Mouse (Mus musculus) cerebellum, adult 11-12 months (tissue): Measurements from ENCODE around the gene Ttc21a.
A peak's percentile ranks its signal among the peaks of the same experiment; 100 is the strongest.

Experiments
- DNase-seq: peaks from one replicate; pipeline ENCODE4 v3.0.0; 2022

The Ttc21a gene

DNA sequence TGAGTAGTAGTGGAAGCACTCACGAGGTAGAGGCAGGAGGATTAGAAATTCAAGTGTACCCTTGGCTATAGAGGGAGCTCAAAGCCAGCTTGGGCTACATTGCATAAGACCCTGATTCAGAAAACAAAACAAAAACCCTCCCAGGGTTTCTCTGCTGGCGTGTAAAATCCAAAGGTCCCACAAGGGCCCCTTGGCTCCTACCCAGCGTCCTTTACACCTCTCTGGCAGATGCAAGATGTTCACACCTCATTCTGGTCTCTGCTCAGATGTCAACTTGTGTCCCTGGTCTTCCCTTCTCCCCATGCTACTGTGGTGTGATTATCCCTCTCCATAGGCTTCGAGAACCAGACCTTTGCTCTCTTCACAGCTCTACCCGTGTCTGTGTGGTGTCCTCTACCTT is 63.4 kb downstream of the Ttc21a start:
- no peak for DNase-seq

DNA sequence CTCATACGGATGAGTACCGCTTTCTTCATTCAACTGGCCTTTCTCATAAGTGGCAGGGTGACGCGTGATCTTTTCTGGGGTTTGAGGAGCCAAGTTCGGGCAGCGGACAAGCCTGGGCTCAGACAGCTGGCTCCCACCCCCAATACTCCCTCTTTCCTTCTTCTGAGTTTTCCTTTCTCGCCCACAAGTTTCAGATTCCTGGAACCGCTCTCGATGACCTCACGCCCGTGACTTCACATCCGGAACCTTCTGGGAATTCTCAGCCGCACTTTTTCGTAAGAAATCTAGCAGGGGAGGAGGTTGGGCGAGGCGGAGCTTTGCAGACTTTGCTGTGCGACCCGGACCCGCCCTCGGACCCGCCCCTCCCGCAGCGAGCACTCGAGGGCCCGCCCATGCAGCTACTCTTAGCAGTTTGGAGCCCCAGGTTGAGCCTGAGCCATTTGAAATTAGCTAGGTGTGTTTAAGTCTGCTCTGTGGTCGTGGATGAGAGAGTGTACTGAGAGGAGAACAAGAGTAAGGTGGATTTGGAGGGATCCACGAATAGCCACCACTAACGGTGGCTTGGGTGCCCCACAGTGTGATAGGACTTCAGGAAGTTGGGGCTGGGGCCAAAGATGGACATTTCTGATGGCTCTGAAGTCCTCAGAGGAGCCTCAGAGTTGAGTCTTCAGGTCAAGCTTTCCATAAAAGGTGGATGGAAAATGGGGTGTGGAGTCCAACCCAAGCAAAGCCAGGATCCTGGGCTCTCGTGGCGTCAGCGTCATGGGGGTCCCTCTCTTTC is 64.7 kb downstream of the Ttc21a start:
- DNase-seq, result peak; percentile 17

DNA sequence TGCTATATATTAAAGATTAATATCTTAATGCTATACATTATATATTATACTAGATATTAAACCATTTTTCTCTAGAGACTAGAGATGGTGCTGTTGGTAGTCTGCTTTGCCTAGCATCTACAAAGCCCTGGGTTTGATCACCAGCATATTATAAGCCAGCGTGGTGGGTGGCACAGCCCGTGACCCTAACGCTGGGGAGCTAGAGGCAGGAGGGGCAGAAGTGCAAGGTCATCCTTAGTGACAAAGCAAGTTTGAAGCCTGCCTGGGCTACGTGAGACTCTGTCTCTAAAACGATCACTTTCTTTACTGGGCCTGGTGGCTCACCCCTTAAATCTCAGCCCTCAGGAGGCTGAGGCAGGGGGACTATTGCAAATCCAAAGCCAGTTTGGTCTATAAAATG is 65.5 kb downstream of the Ttc21a start:
- DNase-seq, result no peak

DNA sequence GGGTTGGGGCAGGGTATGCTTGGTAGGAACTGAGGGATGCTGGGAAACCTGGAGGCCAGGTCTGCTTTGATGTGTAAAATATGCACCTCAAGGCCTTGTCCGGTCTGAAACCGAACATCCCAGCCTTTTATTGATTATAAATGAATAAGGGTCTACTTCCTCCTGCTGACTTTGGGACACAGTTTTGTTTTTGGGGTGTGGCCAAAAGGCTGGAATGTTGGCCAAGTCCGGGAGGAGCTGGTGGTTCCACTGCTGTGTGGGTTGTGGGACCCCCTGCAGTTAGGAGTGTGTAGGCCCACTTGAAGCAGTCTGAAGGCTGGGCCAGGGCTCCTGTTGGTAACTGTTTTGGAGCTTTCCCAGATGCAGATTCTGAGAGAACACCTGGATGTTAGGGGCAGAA is 68.5 kb downstream of the Ttc21a start:
- no peak for DNase-seq

DNA sequence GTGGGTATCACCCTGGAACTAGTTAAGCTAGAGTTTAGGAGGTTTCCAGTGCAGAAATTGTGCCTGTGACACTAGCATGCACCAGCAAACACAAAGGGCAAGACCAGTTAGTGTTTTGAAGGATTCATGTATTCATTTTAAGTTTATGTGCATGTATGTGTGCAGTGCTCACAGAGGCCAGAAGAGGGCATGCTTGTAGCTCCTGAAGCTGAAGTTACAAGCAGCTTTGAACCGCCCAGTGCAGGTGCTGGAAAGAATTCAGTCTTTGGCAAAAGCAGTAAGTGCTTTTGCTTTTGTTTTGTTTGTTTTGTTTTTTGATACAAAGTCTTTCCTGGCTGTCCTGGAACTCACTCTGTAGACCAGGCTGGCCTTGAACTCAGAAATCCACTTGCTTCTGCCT is 70.4 kb downstream of the Ttc21a start:
- no peak for DNase-seq

DNA sequence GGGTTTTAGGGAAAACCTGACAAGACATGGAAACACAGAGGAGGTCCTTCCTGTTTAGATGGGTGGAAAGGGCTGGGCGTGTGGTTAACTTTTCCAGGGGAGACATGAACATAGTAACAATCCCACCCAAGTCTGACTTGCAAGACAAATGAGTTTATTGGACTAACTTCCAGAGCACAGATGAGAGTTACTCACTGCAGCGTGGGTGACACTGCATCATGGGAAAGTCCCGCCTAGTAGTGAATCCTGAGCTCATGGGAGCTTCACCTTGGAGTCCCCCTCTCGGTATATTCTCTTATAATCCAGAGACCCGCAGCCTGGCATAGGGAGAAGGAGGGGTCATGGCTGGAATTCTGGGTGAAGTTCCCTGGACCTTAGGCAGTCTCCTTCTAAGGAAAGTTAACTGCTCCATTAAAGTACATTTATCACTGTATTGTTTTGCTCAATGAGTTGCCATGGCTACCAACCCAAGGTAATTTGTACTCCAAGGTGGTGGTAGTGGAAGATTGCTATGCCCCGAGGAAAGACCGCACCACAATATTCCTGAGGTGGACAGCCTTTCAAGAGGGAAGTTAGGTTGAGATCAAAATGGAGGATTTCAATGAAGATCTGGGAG is 71.9 kb downstream of the Ttc21a start:
- DNase-seq, result no peak

DNA sequence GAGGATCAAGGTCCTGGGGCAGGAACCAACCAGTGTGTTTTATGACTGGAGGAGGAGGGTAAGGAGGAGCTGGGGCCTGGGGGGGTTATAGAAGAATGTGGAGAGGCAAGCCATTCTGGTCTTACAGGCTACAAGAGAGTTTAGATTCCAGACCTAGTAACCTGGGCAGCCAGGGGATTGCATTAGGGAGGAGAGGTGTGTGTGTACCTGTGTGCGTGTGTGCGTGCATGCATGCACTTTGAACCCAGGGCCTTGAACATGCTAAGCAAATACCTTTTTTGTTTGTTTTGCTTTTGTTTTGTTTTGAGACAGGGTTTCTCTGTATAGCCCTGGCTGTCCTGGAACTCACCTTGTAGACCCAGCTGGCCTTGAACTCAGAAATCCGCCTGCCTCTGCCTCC is 72.5 kb downstream of the Ttc21a start:
- no peak for DNase-seq

DNA sequence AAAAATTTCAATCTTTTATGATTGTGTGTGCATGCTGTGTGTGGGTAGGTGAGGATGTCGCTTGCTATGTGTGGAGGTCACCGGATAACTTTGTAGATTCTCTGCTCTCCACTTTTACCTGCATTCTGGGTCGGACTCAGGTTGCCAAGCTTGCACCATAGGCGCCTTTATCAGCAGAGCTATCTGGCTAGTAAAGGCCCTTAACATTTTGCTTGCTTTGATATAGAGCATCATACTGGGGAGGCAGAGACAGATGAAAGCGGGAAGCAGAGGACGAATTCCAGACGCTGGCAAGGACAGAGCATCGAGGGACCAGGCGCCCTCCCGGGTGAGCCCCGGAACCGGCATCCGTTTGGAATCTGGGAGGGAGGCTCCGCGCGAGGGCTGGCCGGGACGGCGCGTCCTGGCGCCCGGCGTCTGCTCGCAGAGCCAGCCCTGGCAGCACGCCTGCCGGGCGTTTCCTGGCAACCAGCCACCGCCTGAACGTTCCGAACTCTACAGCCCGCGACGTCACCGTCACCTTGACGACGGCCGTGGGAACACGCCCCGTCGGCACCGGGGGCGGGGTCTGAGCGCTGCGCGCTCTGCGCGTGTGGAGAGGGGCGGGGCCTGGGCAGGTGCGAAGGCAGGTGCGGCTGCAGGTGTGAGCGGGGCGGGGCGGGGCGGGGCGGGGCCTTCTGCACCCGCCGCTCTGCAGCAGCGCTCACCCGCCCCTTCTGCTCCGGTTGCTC is 73.5 kb downstream of the Ttc21a start:
- peak; percentile 97 for DNase-seq

DNA sequence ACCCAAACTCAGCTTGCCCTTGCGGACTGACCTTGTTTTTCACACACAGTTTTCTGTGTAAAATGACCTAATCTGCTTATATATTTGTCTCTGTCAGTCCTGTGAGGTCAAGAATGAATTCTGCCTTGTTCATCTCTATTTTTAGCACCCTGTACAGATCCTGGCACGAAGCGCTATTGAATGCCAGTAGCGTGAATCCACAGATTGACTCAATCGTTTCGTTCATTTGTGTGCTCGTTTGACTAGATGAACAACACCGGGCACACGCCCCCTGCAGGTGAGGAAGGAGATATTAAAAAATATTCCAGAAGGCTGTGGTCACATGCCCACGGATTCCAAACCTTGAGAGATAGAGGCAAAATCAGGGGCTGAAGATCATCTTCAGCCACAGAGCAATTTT is 74.1 kb downstream of the Ttc21a start:
- peak; percentile 87 for DNase-seq

DNA sequence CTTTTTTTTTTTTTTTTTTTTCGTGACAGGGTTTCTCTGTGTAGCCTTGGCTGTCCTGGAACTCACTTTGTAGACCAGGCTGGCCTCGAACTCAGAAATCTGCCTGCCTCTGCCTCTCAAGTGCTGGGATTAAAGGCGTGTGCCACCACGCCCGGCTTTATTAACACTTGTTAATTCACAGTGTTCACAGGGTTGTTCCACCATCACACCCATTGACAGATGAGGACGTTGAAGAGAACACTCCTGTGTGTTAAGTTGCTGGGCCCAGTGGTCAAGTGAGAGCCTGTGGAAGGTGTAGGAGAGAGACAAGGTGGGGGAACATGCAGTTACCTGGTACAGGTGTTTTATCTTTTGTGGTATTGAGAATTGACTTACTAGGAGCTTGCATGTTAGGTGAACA is 74.8 kb downstream of the Ttc21a start:
- peak; percentile 43 for DNase-seq

DNA sequence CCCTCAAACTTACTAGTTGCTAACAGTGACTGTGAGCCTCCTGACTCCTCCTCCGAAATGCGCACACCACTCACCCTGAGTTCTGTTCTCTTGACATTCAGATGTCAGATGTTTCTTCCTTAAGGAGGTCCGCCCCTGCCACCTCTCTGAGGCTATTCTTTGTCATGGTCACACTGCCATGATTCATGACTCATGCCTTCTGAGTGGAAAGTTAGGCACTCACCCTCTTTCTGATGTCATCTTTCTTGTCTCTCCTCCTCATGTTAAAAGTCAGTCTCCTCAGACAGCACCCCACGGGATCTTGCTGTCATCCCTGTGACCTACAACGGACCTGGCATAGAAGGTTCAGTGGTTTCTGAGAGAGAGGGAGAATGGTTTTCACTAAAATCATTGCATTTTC is 75.4 kb downstream of the Ttc21a start:
- DNase-seq, result peak; percentile 37

DNA sequence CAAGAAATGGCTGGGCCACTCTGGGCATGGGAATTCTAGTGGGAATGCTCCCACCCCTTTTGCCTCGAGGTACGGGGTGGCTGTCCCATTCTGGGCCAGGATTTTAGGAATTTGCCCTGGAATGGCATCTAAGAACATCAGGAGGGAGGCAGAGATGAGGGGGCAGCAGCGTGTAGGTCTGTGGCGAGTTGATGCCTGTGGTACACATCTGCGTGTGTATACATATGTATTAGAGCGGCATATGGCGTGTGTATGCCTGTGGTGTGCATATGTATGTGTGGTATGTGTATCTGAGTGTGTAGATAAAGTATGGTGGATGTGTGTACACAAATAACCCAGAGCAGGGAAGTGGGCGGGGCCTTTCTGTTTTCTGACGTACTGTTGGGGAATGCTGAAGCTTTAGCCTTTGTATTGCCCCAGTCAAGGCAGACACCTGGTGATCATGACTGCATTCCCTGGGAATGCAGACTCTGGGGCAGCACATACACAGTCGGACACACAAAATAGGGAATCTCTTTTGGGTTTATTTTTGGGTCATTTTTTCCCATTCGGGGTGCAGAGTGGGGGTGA is 75.9 kb downstream of the Ttc21a start:
- DNase-seq, result peak; percentile 26

DNA sequence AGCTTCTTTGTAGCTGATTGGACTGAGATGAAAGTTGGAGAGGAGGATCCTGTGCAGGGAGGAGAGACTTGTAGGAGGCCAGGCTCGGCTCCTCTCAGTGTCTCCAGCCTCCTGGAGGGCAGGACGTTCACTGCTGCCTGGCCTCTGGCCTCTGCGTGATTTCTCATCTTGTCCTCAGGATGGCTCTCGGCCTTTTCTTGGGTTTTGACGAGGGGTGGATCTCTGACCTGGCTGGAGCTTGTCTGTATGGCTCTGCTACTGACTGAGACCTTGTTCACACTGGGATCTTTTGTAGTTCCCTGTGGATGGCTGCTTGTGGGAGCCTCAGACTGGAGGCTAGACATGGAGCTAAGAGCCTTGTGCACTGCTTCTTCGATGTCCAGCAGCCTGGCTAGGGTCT is 77.4 kb downstream of the Ttc21a start:
- DNase-seq, result no peak

DNA sequence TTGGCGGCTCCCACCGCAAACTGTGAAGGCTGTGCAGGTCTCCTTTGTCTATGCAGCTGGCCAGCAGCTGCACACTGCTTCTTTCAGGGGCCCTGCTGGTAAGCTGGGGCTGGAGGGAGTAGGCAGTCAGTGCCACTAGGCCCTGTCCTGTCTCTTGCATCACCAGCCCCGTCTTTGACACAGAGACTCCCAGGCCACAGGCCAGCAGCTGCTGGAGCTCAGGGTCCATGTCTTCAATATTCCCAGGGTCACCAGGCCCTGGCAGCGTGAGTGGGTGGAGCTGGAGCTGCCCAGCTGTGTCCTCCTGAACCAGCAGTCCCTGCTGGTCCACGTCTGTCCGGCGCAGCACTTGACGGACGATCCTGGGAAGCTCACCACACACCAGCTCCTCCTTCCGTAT is 79.5 kb downstream of the Ttc21a start:
- peak; percentile 21 for DNase-seq
